Mouse (Mus musculus): ENCODE results near the gene Dtx4. TPM values are rescaled to one million over a fixed set of nuclear protein-coding genes. Genes with fewer than 3 reads are reported as not detected.
"Not testable (repeated sequence)": the region's sequence is repeated elsewhere in the genome, so short reads cannot be mapped to it uniquely, and the experiment has no call there.

Dtx4 gene
- 16.9 and 20.0 TPM in 2 replicates for polyA plus RNA-seq (2015; fragmentation: Nextera tagmentation; extraction: Ambion mirVana)

- H3K4me1 ChIP-seq: peaks cover 31% of the 10 kb centered on the region
- H3K4me2 ChIP-seq: peak within 1 kb of the TSS; percentile 87
- H3K36me3 ChIP-seq (ENCODE audit: poor library complexity, severe bottlenecking): peaks cover 7% of the 10 kb centered on the region; the same call in 1 of the 2 replicates
- H3K27ac ChIP-seq: peak within 1 kb of the TSS; percentile 89
- peak within 1 kb of the TSS; percentile 91 for H3K9ac ChIP-seq
- H3K4me3 ChIP-seq: peak within 1 kb of the TSS; percentile 84
- under 1% methylated on average over 67 of the region's 80 CpGs for whole genome bisulfite sequencing
- H3K9me3 ChIP-seq (replicated peaks): no peaks in the 10 kb centered on the region
- no peaks in the 10 kb centered on the region for H3K27me3 ChIP-seq
- ATAC-seq: peak; percentile 91
These were observed at the start of gene Dtx4 for GRCm38 (mm10) chr19:12501370-12502347. Gene Dtx4, minus strand, starts transcription at chr19:12501454.

DNA sequence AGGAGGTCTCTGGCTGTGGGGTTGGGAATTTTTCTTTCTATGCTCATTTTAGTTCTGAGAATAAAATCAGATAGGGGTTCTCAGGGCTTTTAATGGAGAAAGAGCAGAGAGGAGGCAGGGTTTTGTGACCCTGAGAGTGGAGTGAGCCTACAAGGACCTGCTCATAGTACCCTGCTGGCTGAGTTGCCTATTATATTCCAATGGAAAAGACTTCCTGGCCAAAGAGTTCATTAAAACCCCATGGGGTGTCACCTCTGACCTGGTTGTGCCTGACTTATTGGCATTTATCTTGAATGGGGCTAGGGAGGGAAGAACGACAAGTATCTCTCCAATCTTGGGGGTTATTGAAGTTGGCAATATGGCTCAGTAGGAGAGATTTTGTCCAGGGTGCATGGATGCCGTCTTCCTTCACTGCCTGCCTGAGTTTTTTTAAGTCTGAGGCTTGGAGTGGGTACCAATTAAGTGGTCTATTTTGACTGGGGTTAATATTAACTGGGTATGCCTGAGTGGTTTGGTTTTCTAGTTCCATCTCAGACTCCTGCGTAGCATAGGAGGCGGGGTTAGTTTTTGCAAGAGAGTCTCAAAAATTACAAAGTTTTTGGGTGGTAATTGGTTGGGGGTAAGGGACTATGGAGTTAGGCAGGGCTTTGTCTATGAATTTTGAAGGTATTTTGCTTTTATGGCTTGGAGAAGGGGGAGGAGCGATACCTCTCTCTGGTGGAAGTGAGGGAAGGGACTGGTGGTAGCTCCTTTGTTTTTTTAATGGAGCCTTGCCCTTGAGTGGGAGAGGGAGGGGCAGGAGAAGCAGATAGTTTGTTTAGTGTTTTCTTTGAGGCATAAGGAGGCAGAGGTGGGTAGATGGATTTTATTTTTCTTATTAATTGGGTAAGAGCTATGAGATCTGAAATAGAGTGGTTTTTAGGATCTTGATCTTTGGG is 49.0 kb upstream of the Dtx4 start:
- Histone ChIP-seq H3K4me3 (no peak overlapping the region), H3K9me3 (replicated peaks) (no peaks in the 10 kb centered on the region), H3K4me2 (no peak overlapping the region), H3K27me3 (no peaks in the 10 kb centered on the region), H3K9ac (no peak overlapping the region), H3K27ac (no peak overlapping the region), H3K4me1 (no peaks in the 10 kb centered on the region), H3K36me3 (ENCODE audit: poor library complexity, severe bottlenecking) (no peaks in the 10 kb centered on the region)
- 67% methylated on average over 5 of the region's 5 CpGs for WGBS
- no peak for ATAC-seq

DNA sequence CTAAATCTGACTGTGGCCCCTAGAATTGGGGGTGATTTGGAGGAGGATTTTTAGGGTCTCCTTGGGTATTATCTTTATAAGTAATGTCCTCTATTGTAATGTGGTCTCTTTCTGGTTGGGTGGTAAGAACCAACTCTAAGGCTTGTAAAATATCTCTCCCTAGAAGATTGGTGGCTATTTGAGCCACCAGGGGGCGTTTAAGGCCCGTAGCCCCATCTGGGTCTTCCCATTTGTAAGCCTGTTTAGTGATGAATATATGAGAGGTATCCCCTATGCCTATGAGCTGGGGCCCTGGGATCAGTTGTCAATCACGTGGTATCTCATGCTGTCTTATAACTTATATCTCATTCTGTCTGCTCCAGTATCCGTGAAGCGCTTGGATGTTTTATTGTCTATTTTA is 47.9 kb upstream of the Dtx4 start:
- Histone ChIP-seq H3K4me2 (no peak overlapping the region), H3K4me1 (no peaks in the 10 kb centered on the region), H3K4me3 (no peak overlapping the region), H3K27me3 (no peaks in the 10 kb centered on the region), H3K9ac (no peak overlapping the region), H3K27ac (no peak overlapping the region), H3K9me3 (replicated peaks) (no peaks in the 10 kb centered on the region), H3K36me3 (ENCODE audit: poor library complexity, severe bottlenecking) (no peaks in the 10 kb centered on the region)
- 73% methylated on average over 5 of the region's 5 CpGs for WGBS
- no peak for ATAC-seq

- not testable (repeated sequence) for H3K9ac ChIP-seq; ATAC-seq; H3K4me1 ChIP-seq; H3K36me3 ChIP-seq (ENCODE audit: poor library complexity, severe bottlenecking); H3K4me2 ChIP-seq; H3K27ac ChIP-seq; H3K27me3 ChIP-seq; H3K9me3 ChIP-seq (replicated peaks); H3K4me3 ChIP-seq
- 96% methylated on average over 11 of the region's 11 CpGs for WGBS
These were observed 44.2 kb upstream of the Dtx4 start, which contains the start of gene Fam111a for GRCm38 (mm10) chr19:12545440-12545839. Gene Fam111a, plus strand, starts transcription at chr19:12545740.

DNA sequence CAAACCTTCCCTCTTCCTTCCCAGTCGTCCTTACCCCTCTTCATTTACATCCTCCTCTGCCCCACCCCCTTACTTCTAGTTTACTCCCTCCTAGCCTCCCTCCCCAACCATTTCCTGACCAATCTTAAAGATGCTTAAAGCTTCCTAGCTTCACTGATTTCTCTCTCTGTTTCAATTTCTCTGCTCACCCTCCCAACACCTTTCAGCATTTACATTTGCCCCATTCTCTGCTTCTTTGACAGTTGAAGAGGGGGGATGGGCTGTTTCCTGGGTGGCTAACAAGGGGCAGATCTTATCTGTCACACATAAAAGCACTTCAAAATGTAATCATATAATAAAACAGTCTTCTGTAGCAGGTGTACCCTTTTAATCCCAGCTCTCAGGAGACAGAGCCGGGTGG is 40.4 kb upstream of the Dtx4 start:
- no peak overlapping the region for H3K4me3 ChIP-seq
- no peaks in the 10 kb centered on the region for H3K27me3 ChIP-seq
- no peak overlapping the region for H3K4me2 ChIP-seq
- 33% methylated on average over 2 of the region's 2 CpGs for WGBS
- no peaks in the 10 kb centered on the region for H3K36me3 ChIP-seq (ENCODE audit: poor library complexity, severe bottlenecking)
- no peak overlapping the region for H3K9ac ChIP-seq
- no peaks in the 10 kb centered on the region for H3K9me3 ChIP-seq (replicated peaks)
- H3K27ac ChIP-seq: no peak overlapping the region
- ATAC-seq: no peak
- no peaks in the 10 kb centered on the region for H3K4me1 ChIP-seq

DNA sequence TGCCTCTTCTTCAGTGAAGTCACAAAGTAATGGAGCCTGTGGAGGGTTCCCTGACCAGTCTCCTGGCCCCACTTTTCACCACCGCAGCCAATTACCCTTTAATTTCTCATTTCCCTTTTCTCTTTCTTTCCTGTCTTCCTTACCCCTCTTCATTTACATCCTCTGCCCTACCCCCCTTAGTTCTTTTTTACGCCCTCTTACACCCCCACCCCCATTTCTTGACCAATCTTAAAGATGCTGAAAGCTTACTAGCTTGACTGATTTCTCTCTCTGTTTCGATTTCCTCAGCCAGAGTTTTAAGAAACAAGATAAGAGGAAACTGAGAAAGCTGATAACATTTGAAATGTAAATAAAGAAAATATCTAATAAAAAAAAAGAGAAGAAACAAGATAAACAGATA is 39.5 kb upstream of the Dtx4 start:
- H3K4me2 ChIP-seq: no peak overlapping the region
- H3K36me3 ChIP-seq (ENCODE audit: poor library complexity, severe bottlenecking): no peaks in the 10 kb centered on the region
- 64% methylated on average over 3 of the region's 3 CpGs for WGBS
- no peak overlapping the region for H3K9ac ChIP-seq
- no peaks in the 10 kb centered on the region for H3K9me3 ChIP-seq (replicated peaks)
- H3K27me3 ChIP-seq: no peaks in the 10 kb centered on the region
- H3K4me3 ChIP-seq: no peak overlapping the region
- ATAC-seq: no peak
- no peak overlapping the region for H3K27ac ChIP-seq
- no peaks in the 10 kb centered on the region for H3K4me1 ChIP-seq

- Histone ChIP-seq H3K27ac (no peak overlapping the region), H3K36me3 (ENCODE audit: poor library complexity, severe bottlenecking) (no peaks in the 10 kb centered on the region), H3K9me3 (replicated peaks) (no peaks in the 10 kb centered on the region), H3K4me3 (no peak overlapping the region), H3K4me2 (no peak overlapping the region), H3K4me1 (no peaks in the 10 kb centered on the region), H3K27me3 (no peaks in the 10 kb centered on the region), H3K9ac (no peak overlapping the region)
- WGBS: 80% methylated on average over 1 of the region's 1 CpGs
- ATAC-seq: no peak
These were observed 38.7 kb upstream of the Dtx4 start for GRCm38 (mm10) chr19:12539975-12540374.

DNA sequence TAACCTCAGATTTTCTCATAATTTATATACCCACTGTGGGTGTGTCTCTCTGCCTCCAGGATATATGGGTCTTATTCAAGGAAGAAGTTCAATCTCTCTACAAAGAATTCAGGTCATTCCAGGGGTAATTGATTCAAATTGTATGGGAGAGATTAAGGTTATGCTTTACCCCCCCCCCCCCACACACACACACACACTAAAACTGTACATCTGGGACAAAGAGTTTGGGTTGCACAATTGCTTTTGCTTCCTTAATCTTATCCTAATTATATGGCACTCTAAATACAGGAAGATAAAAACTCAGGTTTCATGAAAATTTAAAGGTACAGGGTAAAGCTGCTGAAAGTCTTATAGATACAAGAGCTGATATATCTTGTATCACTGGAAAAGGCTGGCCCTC is 35.9 kb upstream of the Dtx4 start:
- Histone ChIP-seq H3K4me1 (no peaks in the 10 kb centered on the region), H3K4me3 (no peak overlapping the region), H3K27ac (no peak overlapping the region), H3K4me2 (no peak overlapping the region), H3K9me3 (replicated peaks) (no peaks in the 10 kb centered on the region), H3K27me3 (no peaks in the 10 kb centered on the region), H3K36me3 (ENCODE audit: poor library complexity, severe bottlenecking) (no peaks in the 10 kb centered on the region), H3K9ac (no peak overlapping the region)
- ATAC-seq: no peak

DNA sequence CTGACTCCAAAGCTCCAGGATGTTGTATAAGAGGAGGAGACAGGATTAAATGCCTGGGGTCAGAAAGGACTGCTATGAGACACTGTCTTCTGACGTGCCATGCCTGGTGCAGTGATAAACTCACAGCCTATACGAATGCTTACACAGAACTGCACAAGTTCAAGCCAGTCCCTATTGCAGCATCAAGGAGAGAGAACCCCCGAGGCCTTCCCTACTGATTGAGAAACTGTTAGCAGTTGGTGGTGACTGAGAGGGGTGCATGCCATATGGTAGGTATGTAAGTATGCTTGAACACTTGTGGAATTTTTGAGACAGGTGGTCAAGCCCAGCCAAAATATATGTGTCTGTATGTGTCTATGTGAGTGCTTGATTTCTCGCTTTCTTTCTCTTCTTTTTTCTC is 22.1 kb upstream of the Dtx4 start:
- H3K4me3 ChIP-seq: no peak overlapping the region
- no peaks in the 10 kb centered on the region for H3K4me1 ChIP-seq
- no peak overlapping the region for H3K9ac ChIP-seq
- WGBS: 59% methylated on average over 4 of the region's 4 CpGs
- ATAC-seq: no peak
- no peaks in the 10 kb centered on the region for H3K9me3 ChIP-seq (replicated peaks)
- no peaks in the 10 kb centered on the region for H3K36me3 ChIP-seq (ENCODE audit: poor library complexity, severe bottlenecking)
- H3K27ac ChIP-seq: no peak overlapping the region
- H3K4me2 ChIP-seq: no peak overlapping the region
- H3K27me3 ChIP-seq: no peaks in the 10 kb centered on the region

- ATAC-seq: peak; percentile 17; the same call in 1 of the 2 replicates
- peak overlapping the region; percentile 43 for H3K4me3 ChIP-seq
- H3K4me2 ChIP-seq: peak overlapping the region; percentile 67
- H3K36me3 ChIP-seq (ENCODE audit: poor library complexity, severe bottlenecking): no peaks in the 10 kb centered on the region
- H3K27ac ChIP-seq: no peak overlapping the region
- H3K9ac ChIP-seq: 0 out of 2 replicates have a peak overlapping the region, but pooled peaks have one; percentile 66
- H3K9me3 ChIP-seq (replicated peaks): no peaks in the 10 kb centered on the region
- no peaks in the 10 kb centered on the region; the same call in 1 of the 2 replicates for H3K4me1 ChIP-seq
- H3K27me3 ChIP-seq: no peaks in the 10 kb centered on the region
These were observed 17.3 kb upstream of the Dtx4 start for GRCm38 (mm10) chr19:12518541-12518890.

DNA sequence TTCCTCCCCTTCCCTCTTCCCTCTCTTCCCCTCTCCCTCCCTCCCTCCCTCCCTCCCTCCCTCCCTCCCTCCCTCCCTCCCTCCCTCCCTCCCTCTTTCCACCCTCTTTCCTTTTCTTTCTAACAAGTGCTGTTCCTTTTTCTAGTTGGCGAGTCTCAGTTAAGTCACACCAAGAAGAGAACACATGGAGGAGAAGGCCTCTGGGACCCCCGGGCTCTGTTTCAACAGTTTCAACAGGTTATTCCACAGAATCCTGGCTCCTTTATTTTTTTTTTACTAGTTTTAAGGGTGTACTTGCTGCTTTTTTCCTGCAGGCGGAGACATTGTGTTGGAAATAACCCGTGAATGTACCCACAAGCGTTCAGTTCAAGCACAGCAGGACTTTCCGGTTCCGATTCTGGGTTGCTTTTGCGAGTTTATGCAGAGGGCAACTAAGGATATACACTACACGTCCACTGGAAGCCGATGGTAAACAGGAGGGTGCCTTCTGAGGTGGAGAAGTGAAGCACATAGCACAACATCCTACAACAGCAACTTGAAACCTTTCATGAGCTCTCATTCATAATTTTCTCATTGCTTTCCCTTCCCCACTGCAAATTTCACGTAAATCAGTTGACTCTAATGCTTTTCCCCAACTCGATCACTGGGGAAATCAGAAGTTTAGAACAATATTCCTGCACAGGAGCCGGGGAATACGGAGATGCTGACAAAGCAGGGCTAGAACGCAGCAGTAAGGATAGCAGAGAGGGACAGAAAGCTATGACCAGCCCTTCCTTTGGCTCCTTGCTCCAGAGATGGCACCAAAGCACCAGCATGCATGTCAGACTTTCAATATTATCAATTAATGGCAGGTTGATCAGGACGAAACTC is 16.7 kb upstream of the Dtx4 start:
- WGBS: 2% methylated on average over 16 of the region's 16 CpGs
- H3K27ac ChIP-seq: no peak overlapping the region
- no peaks in the 10 kb centered on the region; the same call in 1 of the 2 replicates for H3K4me1 ChIP-seq
- H3K9me3 ChIP-seq (replicated peaks): no peaks in the 10 kb centered on the region
- H3K4me2 ChIP-seq: peak overlapping the region; percentile 67
- H3K4me3 ChIP-seq: peak overlapping the region; percentile 43
- H3K9ac ChIP-seq: peak overlapping the region; percentile 66
- H3K27me3 ChIP-seq: no peaks in the 10 kb centered on the region
- no peaks in the 10 kb centered on the region for H3K36me3 ChIP-seq (ENCODE audit: poor library complexity, severe bottlenecking)
- peak; percentile 85 for ATAC-seq

Measured in forebrain, embryonic 13.5 days (tissue).